Mouse (Mus musculus) mouse embryonic stem cell (cell line): ENCODE results near the gene Smim14.

Experiments used
- in situ Hi-C, 2 experiments: fragments of 300-500 bp; cut with MboI; formaldehyde crosslinking; loops; 1 replicate in 1 of 2; 3 replicates in 1 of 2; pipeline ENCODE4 v1.14.3; 2019 to 2020; ENCODE audit warnings: low sequenced_read_pairs in 2 of 2, low pct_unique_long_range_greater_than_20kb in 1 of 2, mixed read lengths in 1 of 2; ENCODE audit not compliant: unreplicated experiment in 1 of 2

Gene Smim14

GRCm38 (mm10) chr5:65434471-65435362 lies 102.3 kb downstream of the Smim14 start:
- in situ Hi-C loops: no loop called here

GRCm38 (mm10) chr5:65429441-65429840 lies 107.5 kb downstream of the Smim14 start:
- in situ Hi-C loops: no loop called here

GRCm38 (mm10) chr5:65428321-65428720 lies 108.7 kb downstream of the Smim14 start:
- in situ Hi-C loops: no loop called here

GRCm38 (mm10) chr5:65425251-65425650 lies 111.7 kb downstream of the Smim14 start:
- in situ Hi-C loops: no loop called here

- in situ Hi-C loops: no loop called here
Measured at GRCm38 (mm10) chr5:65424215-65424614, 112.8 kb downstream of the Smim14 start.

- in situ Hi-C loops: no loop called here
Measured at GRCm38 (mm10) chr5:65422803-65423202, 114.2 kb downstream of the Smim14 start.

GRCm38 (mm10) chr5:65420822-65421221 lies 116.2 kb downstream of the Smim14 start:
- in situ Hi-C loops: no loop called here

GRCm38 (mm10) chr5:65419136-65419535 lies 117.8 kb downstream of the Smim14 start:
- in situ Hi-C loops: no loop called here

GRCm38 (mm10) chr5:65415653-65416458 lies 121.1 kb downstream of the Smim14 start:
- in situ Hi-C loops: no loop called here

GRCm38 (mm10) chr5:65407989-65408388 lies 129.0 kb downstream of the Smim14 start:
- in situ Hi-C loops: no loop called here

- in situ Hi-C loops: no loop called here
Measured at GRCm38 (mm10) chr5:65401251-65401994, 135.6 kb downstream of the Smim14 start.
